Mouse (Mus musculus) intestine, embryonic 15.5 days (tissue): ENCODE data around the gene Itih4. TPM values are rescaled to one million over a fixed set of nuclear protein-coding genes. Genes with fewer than 3 reads are reported as not detected.

Experiments used
- ATAC-seq: fragments of 200-750 bp; cut with Nextera tagmentation; 2 replicates; pipeline ENCODE4 v1.8.0; 2017; ENCODE audit warnings: moderate TSS enrichment, moderate library complexity
- H3K27ac ChIP-seq: fragments of 300-500 bp; sonication (generic); 2 replicates; pipeline ENCODE4 v1.5.1; 2015; ENCODE audit warnings: mild to moderate bottlenecking, inconsistent platforms
- H3K27me3 ChIP-seq: fragments of 300-500 bp; sonication (generic); replicated peaks from 2 replicates; pipeline ENCODE4 v1.6.1; 2015; ENCODE audit warnings: inconsistent platforms
- H3K36me3 ChIP-seq: fragments of 300-500 bp; sonication (generic); 2 replicates; pipeline ENCODE4 v1.6.1; 2015; ENCODE audit warnings: inconsistent platforms
- H3K4me1 ChIP-seq: fragments of 300-500 bp; sonication (generic); replicated peaks from 2 replicates; pipeline ENCODE4 v1.6.1; 2015; ENCODE audit warnings: inconsistent platforms
- H3K4me2 ChIP-seq: fragments of 300-500 bp; sonication (generic); replicated peaks from 2 replicates; pipeline ENCODE4 v1.6.1; 2015; ENCODE audit warnings: mild to moderate bottlenecking, inconsistent platforms
- H3K4me3 ChIP-seq: fragments of 300-500 bp; sonication (generic); replicated peaks from 2 replicates; pipeline ENCODE4 v1.5.1; 2015; ENCODE audit warnings: inconsistent platforms
- H3K9ac ChIP-seq: fragments of 300-500 bp; sonication (generic); 2 replicates; pipeline ENCODE4 v1.6.1; 2015; ENCODE audit warnings: inconsistent platforms
- H3K9me3 ChIP-seq: fragments of 300-500 bp; sonication (generic); 2 replicates; pipeline ENCODE4 v1.6.1; 2016; ENCODE audit warnings: inconsistent platforms
- WGBS: fragments of 180-500 bp; shearing (Covaris S2); methylation state at CpG from one replicate; pipeline ENCODE4 v1.1.7; 2015; 5-methylcytosine and 5-hydroxymethylcytosine counted together
- polyA plus RNA-seq: library from polyadenylated mRNA; unstranded; fragments of >200 nt; fragmentation: Nextera tagmentation; extraction: Ambion mirVana; gene quantifications from 2 replicates; pipeline ENCODE4 v1.2.1, GENCODE M21; 2015

Itih4 gene
- polyA plus RNA-seq, 1 experiment from 2014 or later = 1.1 TPM

DNA sequence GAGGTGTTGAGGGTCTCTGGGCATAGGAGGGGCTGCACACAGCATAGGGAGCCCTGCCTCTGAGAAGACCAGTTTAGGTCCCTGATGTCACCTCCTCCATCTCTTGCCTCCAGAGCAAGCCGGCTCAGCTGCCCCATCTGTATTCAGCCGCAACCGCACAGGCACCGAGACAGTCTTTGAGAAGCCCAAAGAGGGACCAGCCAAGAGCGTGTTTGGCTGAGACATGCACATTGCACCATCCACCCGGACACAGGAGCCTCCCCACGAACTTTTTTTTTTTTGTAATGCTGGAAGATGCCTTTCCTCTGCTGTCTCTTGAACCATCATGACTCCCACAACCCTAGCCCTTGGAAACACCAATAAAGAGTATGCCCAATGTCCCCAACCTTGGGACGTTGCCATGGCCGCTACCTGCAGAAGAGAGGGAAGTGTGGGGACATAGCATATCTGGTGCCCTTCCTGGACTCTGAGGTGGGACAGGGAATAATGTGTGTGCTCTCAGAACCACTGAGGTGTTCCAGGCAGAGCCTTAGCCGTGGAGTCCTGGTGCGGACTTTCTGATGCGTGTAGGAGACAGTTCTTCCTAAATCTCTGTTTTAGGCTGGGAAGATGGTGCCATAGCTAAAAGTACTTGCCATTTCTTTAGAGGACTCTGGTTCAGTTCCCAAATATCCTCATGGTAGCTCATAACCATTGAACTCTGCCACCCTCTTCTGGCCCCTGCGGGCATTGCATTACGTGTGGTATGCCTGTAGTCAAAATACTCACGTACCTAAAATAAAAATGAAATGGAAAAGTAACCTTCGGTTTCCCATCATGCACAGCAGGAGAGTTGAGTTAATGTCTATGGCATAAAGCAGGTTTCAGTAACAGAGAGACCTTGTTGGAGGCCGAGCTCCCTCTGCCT is 5.2 kb upstream of the Itih4 start:
- WGBS = 84% methylated on average over 17 of the region's 17 CpGs
- no peak for ATAC-seq

DNA sequence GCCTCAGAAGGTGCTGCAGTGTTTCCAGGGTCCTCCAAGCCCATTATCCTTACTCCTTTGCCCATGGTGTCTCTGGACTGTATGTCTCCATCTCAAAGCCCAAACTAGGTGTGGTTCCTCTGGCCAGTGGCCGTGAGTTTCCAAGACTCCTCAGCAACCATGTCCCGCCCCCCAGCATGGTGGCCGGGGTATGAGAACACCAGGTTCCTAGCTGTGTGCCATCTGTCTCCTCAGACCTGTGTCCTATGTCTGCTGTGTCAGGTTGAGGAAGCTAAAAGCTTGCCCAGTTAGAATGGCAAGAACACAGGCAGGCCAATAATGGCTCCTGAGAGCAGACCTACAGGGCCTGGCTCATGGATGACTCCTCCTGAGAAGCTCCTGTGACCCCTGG is 4.6 kb upstream of the Itih4 start:
- H3K4me3 ChIP-seq = no peak overlapping the region
- H3K27me3 ChIP-seq = no peaks in the 10 kb centered on the region
- H3K4me1 ChIP-seq = peaks cover 14% of the 10 kb centered on the region
- ATAC-seq = no peak
- WGBS = 94% methylated on average over 3 of the region's 3 CpGs
- H3K9me3 ChIP-seq = no peaks in the 10 kb centered on the region
- H3K9ac ChIP-seq = no peak overlapping the region
- H3K4me2 ChIP-seq = no peak overlapping the region
- H3K36me3 ChIP-seq = no peaks in the 10 kb centered on the region
- H3K27ac ChIP-seq = no peak overlapping the region

More for the DNA sequence above, 5.2 kb upstream of the Itih4 start:
- no peaks in the 10 kb centered on the region for H3K36me3 ChIP-seq
- H3K27ac ChIP-seq = no peak overlapping the region
- no peak overlapping the region for H3K4me3 ChIP-seq
- no peaks in the 10 kb centered on the region for H3K9me3 ChIP-seq
- H3K9ac ChIP-seq = no peak overlapping the region
- H3K27me3 ChIP-seq = no peaks in the 10 kb centered on the region
- H3K4me2 ChIP-seq = no peak overlapping the region
- peaks cover 14% of the 10 kb centered on the region for H3K4me1 ChIP-seq

DNA sequence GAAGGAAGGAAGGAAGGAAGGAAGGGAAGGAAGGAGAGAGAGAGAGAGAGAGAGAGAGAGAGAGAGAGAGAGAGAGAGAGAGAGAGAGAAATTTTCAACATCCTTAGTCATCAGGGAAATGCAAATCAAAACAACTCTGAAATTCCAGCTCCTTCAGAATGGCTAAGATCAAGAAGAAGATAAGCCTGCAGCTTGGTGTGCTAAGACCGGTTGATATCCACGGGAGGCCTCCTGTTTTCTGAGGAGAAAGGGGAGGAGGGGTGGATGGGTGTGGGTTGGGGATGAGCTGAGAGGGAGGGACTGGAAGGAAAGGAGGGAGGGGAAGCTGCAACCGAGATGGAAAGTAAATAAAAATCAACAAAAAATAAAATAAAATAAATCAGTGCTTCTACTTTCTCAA is 978 bp upstream of the Itih4 start:
- no peak overlapping the region for H3K4me2 ChIP-seq
- 14% methylated on average over 3 of the region's 3 CpGs for WGBS
- H3K4me1 ChIP-seq = peaks cover 6% of the 10 kb centered on the region
- H3K9me3 ChIP-seq = no peaks in the 10 kb centered on the region
- H3K4me3 ChIP-seq = no peak overlapping the region
- H3K27me3 ChIP-seq = no peaks in the 10 kb centered on the region
- no peak overlapping the region for H3K27ac ChIP-seq
- no peak for ATAC-seq
- no peak overlapping the region for H3K9ac ChIP-seq
- no peaks in the 10 kb centered on the region for H3K36me3 ChIP-seq

DNA sequence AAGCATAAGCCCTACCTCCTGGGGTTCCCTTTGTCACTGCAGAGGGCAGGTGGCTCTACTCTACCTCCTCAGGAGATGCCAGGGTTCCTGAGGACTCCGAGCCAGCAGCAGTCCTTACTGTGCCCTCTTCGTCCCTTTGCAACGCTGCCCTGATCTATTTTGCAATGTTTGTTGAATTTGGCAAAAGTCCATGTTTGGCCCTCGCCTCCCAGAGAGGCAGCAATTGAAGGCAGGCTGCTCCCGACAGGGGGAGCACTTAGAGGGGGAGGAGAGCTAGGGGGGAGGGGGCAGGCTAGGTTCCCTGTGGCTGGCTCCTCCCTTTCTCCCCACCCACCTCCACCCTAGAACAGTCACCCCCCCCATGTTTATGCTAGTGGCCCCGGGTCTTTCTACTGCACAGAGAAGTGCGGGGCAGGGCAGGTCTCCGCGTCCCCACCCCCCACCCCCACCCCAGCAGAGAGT is 2.0 kb downstream of the Itih4 start:
- no peaks in the 10 kb centered on the region for H3K9me3 ChIP-seq
- no peak overlapping the region for H3K27ac ChIP-seq
- peak overlapping the region; percentile 40 for H3K4me2 ChIP-seq
- ATAC-seq = peak; percentile 73
- peaks cover 6% of the 10 kb centered on the region for H3K4me1 ChIP-seq
- H3K27me3 ChIP-seq = no peaks in the 10 kb centered on the region
- H3K9ac ChIP-seq = no peak overlapping the region
- 5% methylated on average over 9 of the region's 9 CpGs for WGBS
- H3K4me3 ChIP-seq = no peak overlapping the region
- no peaks in the 10 kb centered on the region for H3K36me3 ChIP-seq

DNA sequence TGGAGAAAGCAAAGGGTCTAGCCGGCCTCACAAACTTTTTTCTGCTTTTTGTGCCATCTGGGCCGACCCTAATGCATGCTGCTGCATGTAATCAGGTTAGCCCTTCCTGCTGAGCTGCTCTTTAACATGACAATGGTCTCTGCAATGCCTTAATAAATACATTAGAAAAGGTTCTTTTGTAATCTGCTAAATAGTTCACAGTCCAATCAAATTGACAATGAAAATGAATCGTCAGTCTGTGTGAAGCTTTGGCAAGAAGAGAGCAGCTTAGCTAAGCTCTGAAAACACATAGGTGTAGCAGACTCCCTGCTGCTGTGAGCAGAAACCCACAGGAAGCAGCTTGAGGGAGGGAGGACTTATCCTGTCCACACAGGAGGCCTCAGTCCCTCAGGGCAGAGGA is 13.7 kb downstream of the Itih4 start:
- Histone ChIP-seq H3K27me3 (no peaks in the 10 kb centered on the region), H3K36me3 (no peaks in the 10 kb centered on the region), H3K9me3 (no peaks in the 10 kb centered on the region), H3K27ac (no peak overlapping the region), H3K4me2 (no peak overlapping the region), H3K4me3 (no peak overlapping the region), H3K9ac (no peak overlapping the region), H3K4me1 (no peaks in the 10 kb centered on the region)
- 74% methylated on average over 3 of the region's 3 CpGs for WGBS
- no peak for ATAC-seq

DNA sequence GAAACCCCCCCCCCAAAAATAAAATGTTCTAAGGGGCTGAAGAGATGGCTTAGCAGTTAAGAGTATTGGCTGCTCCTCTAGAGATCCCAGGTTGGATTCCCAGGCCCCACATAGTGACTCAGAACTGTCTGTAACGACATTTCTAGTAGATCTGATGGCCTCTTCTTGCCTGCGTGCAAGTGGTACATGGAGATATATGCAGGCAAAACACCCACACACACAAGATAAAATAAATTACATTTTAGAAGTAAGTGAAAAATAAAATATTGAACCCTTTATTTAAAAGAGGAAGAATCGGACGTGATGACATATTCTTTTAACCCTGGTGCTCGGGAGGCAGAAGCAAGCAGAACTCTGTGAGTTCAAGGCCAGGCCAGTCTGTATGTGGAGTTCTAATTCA is 16.4 kb downstream of the Itih4 start:
- no peak for ATAC-seq
- no peaks in the 10 kb centered on the region for H3K9me3 ChIP-seq
- H3K27ac ChIP-seq = no peak overlapping the region
- H3K9ac ChIP-seq = no peak overlapping the region
- no peak overlapping the region for H3K4me2 ChIP-seq
- H3K4me1 ChIP-seq = no peaks in the 10 kb centered on the region
- H3K4me3 ChIP-seq = no peak overlapping the region
- 88% methylated on average over 5 of the region's 5 CpGs for WGBS
- no peaks in the 10 kb centered on the region for H3K27me3 ChIP-seq
- no peaks in the 10 kb centered on the region for H3K36me3 ChIP-seq

DNA sequence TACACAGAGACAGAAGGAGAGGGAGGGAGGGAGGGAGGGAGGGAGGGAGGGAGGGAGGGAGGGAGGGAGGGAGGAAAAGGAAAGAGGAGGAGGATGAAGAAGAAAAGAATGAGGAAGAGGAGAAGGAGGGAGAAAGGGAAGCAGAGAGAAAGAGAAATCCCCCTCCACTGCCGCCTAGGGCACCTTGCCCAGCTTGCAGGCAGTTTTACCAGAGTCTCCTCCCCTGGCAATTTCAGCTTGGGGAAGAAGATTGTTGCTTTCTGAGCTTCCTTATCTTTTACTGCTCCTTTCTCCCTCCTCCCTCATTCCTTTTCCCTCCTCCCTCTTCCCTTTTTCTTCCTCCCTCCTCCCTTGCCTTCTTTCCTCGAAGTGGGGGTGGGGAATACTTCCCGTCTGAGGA is 16.8 kb downstream of the Itih4 start:
- 59% methylated on average over 3 of the region's 3 CpGs for WGBS
- no peak overlapping the region for H3K4me3 ChIP-seq
- no peaks in the 10 kb centered on the region for H3K9me3 ChIP-seq
- no peak overlapping the region for H3K9ac ChIP-seq
- H3K27ac ChIP-seq = no peak overlapping the region
- no peak for ATAC-seq
- no peaks in the 10 kb centered on the region for H3K4me1 ChIP-seq
- H3K27me3 ChIP-seq = no peaks in the 10 kb centered on the region
- H3K4me2 ChIP-seq = no peak overlapping the region
- H3K36me3 ChIP-seq = no peaks in the 10 kb centered on the region

DNA sequence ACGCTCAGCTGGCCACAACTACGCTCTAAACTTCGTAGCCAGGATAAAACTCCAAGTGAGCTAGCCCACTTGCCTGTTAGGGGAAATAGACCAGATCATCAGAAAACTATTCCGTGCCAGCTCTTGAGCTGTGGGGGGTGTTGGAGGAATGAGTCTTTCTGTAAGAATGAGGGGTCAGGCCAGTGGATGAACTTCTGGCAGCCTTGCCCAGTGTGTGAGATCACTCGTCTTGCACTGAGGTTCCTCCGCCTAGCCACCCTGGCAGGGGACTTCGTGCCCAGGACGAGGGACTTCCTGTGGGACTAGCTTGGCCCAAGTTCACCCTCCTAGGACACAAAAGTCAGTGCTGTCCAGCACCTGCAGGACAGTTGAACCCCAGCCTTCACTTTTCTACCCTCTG is 18.0 kb downstream of the Itih4 start:
- 78% methylated on average over 8 of the region's 8 CpGs for WGBS
- H3K4me3 ChIP-seq = no peak overlapping the region
- no peak for ATAC-seq
- H3K36me3 ChIP-seq = no peaks in the 10 kb centered on the region
- no peak overlapping the region for H3K4me2 ChIP-seq
- no peaks in the 10 kb centered on the region for H3K4me1 ChIP-seq
- H3K27ac ChIP-seq = no peak overlapping the region
- no peaks in the 10 kb centered on the region for H3K9me3 ChIP-seq
- no peaks in the 10 kb centered on the region for H3K27me3 ChIP-seq
- H3K9ac ChIP-seq = no peak overlapping the region

DNA sequence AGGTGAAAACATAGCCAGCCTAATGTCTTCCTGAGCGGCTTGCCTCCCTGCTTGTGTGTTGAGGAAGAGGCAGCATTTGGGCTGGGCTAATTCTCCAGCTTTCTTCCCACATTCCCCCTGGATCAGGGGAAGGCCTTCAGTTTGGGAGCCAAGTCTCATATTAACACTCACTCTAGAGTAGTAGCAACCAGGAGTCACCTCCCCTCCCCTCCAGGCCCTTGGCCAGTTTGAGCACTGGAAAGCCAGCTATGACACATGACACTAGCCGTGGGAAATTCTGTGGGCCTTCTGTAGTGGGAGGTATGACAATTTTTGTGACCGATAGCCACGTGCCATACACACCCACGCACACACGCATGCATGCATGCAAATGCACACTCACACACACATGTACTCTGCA is 19.7 kb downstream of the Itih4 start:
- no peaks in the 10 kb centered on the region for H3K27me3 ChIP-seq
- H3K4me1 ChIP-seq = no peaks in the 10 kb centered on the region
- H3K36me3 ChIP-seq = no peaks in the 10 kb centered on the region
- WGBS = 90% methylated on average over 6 of the region's 6 CpGs
- no peak overlapping the region for H3K27ac ChIP-seq
- no peak overlapping the region for H3K4me3 ChIP-seq
- ATAC-seq = no peak
- no peak overlapping the region for H3K4me2 ChIP-seq
- no peaks in the 10 kb centered on the region for H3K9me3 ChIP-seq
- no peak overlapping the region for H3K9ac ChIP-seq

DNA sequence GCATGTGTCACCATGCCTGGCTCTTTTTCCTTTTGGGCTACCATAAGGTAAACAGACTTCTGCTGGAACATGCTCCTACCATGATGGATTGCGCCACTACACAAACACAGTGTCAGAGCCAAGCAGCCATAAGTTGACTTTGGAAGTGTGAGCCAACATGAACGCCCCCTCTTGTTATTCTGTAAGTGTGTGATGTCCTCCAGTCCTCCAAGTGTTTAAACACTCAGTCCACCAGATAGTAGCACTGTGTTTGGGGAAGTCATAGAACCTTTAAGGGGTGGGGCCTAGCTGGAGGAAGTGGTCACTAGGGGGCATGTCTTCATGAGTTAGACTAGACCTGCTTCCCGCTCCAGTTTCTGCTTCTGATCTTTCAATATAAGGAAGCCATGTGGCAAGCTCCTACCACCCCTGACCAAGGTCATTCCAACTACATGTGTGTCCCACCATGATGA is 21.6 kb downstream of the Itih4 start:
- 49% methylated on average over 3 of the region's 3 CpGs for WGBS
- no peak overlapping the region for H3K27ac ChIP-seq
- peak; percentile 47; the same call in 1 of the 2 replicates for ATAC-seq

DNA sequence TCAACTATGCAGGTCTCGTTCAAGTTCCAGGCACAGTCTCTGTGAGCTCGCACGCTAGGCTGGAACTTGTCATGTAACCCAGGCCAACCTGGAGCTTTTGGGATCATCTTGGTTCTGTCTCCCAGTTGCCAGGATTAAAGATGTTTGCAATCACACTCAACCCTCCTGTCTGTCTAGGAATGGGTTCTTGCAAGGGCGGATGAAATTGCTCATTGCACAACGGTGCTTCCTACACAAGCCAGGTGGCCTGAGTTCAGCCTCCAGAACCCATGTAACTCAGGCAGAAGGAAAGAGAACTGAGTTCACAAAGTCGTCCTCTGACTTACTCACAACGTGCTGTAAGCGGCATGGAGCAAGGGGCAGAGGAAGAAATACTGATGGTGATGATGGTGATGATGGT is 24.9 kb downstream of the Itih4 start:
- Histone ChIP-seq H3K9me3 (no peaks in the 10 kb centered on the region), H3K27ac (no peak overlapping the region), H3K4me3 (no peak overlapping the region), H3K4me1 (no peaks in the 10 kb centered on the region), H3K27me3 (no peaks in the 10 kb centered on the region), H3K9ac (no peak overlapping the region), H3K36me3 (no peaks in the 10 kb centered on the region), H3K4me2 (no peak overlapping the region)
- no peak for ATAC-seq
- 90% methylated on average over 8 of the region's 8 CpGs for WGBS

More for the DNA sequence above, 21.6 kb downstream of the Itih4 start:
- Histone ChIP-seq H3K36me3 (no peaks in the 10 kb centered on the region), H3K27me3 (no peaks in the 10 kb centered on the region), H3K4me1 (no peaks in the 10 kb centered on the region), H3K9ac (no peak overlapping the region), H3K4me2 (no peak overlapping the region), H3K4me3 (no peak overlapping the region), H3K9me3 (no peaks in the 10 kb centered on the region)

DNA sequence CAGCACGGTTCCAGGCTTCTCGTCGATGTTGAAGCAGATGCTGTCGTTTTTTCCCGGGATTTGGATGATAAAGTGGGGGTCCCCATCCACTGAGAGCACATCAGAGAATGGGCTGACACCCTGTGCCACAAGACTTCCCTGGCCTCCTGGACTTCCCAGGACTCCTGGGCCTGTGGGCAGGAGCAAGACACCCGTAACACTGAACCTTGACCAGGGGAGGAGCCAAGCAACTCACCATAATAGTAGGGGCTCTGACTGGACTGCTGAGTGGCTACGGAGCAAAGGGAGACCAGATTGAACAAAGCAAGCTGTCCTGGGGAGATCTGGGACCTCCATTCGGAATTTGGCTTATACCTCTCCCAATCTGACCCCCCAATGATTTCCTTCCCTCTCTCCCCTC is 26.4 kb downstream of the Itih4 start:
- Histone ChIP-seq H3K4me3 (no peak overlapping the region), H3K4me2 (no peak overlapping the region), H3K9ac (no peak overlapping the region), H3K9me3 (no peaks in the 10 kb centered on the region), H3K4me1 (no peaks in the 10 kb centered on the region), H3K27ac (no peak overlapping the region), H3K36me3 (no peaks in the 10 kb centered on the region), H3K27me3 (no peaks in the 10 kb centered on the region)
- WGBS = 75% methylated on average over 8 of the region's 8 CpGs
- peak; percentile 82 for ATAC-seq

DNA sequence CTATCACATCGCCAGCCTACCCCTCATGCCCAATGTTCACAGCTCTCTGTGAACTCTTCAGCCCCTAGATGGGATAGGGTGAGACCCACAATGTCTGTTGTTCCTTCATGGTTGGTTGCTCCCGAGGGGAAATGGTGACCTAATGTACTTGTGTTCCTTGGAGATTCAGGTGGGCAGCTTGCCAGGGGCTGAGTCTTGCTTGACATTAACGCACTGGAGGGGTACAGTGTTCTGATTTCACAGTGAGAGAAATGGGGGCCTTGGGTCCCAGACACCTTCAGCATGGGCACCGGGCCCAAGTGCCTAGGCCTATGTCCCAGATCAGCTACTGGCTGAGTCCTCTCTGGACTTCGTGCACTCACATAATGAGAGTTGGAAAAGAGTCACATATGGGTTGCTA is 27.1 kb downstream of the Itih4 start:
- no peak overlapping the region for H3K4me2 ChIP-seq
- no peak for ATAC-seq
- H3K9ac ChIP-seq = no peak overlapping the region
- no peak overlapping the region for H3K27ac ChIP-seq
- no peaks in the 10 kb centered on the region for H3K36me3 ChIP-seq
- H3K4me3 ChIP-seq = no peak overlapping the region
- H3K27me3 ChIP-seq = no peaks in the 10 kb centered on the region
- 82% methylated on average over 5 of the region's 5 CpGs for WGBS
- H3K4me1 ChIP-seq = no peaks in the 10 kb centered on the region
- no peaks in the 10 kb centered on the region for H3K9me3 ChIP-seq
